Mouse (Mus musculus): ENCODE results near the gene Cntn6. TPM values are rescaled to one million over a fixed set of nuclear protein-coding genes. Genes with fewer than 3 reads are reported as not detected.

Gene Cntn6
- polyA plus RNA-seq, 1 experiment from 2014 or later = not detected

DNA sequence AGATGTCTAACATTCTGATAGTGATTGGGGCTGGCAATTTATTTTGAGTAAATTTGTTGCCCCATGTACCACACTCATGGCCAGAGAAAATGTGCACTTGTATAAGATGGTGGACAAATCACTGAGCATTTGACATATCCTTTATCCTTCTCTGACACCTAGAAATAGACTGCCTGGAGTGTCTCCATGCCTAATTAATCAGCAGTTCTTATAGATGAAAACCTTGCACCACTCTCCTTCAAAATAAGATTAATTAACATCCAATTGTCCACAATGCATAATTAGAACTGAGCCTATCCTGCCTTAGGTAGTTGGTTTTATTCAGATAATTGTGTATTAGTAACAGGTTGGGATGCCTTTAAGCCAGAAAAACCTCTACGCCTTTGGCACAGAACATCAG lies 236.0 kb downstream of the Cntn6 start:
- no peaks in the 10 kb centered on the region for H3K36me3 ChIP-seq (replicated peaks; ENCODE audit: insufficient read depth, low read length)
- no peak overlapping the region for H3K4me2 ChIP-seq (ENCODE audit: low read depth, low read length)
- DNase-seq = no peak
- no peak for ATAC-seq
- H3K4me1 ChIP-seq (ENCODE audit: insufficient read depth) = no peaks in the 10 kb centered on the region
- no peak overlapping the region for H3K4me3 ChIP-seq (ENCODE audit: low read depth, low read length)
- TF ChIP-seq EP300 (IDR thresholded peaks at IDR 0.05; ENCODE audit: low read depth) = no peak
- no peak for TF ChIP-seq CTCF (IDR thresholded peaks at IDR 0.05; ENCODE audit: low read depth)
- no peaks in the 10 kb centered on the region for H3K9me3 ChIP-seq (ENCODE audit: low read length)
- H3K27me3 ChIP-seq (ENCODE audit: insufficient read depth, low read length) = no peaks in the 10 kb centered on the region
- H3K9ac ChIP-seq (replicated peaks) = no peak overlapping the region
- H3K27ac ChIP-seq (ENCODE audit: low read depth) = no peak overlapping the region
- 80% methylated on average over 1 of the region's 1 CpGs for WGBS (ENCODE audit: insufficient replicate concordance)

DNA sequence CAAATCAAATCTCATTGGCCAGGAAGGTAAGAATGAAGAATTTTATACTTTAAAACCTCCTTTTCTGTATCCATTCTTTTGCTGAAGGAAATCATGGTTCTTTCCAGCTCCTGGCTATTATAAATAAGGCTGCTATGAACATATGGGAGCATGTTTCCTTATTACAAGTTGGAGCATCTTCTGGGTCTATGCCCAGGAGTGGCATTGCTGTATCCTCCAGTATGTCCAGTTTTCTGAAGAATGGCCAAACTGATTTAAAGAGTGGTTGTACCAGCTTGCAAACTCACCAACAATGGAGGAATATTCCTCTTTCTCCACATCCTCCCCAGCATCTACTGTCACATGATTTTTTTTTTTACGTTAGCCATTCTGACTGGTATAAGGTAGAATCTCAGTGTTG lies 241.7 kb downstream of the Cntn6 start:
- H3K36me3 ChIP-seq (replicated peaks; ENCODE audit: insufficient read depth, low read length) = no peaks in the 10 kb centered on the region
- H3K4me2 ChIP-seq (ENCODE audit: low read depth, low read length) = no peak overlapping the region
- no peak for ATAC-seq
- no peak overlapping the region for H3K4me3 ChIP-seq (ENCODE audit: low read depth, low read length)
- H3K9me3 ChIP-seq (ENCODE audit: low read length) = no peaks in the 10 kb centered on the region
- H3K27ac ChIP-seq (ENCODE audit: low read depth) = no peak overlapping the region
- DNase-seq = no peak
- no peaks in the 10 kb centered on the region for H3K4me1 ChIP-seq (ENCODE audit: insufficient read depth)
- TF ChIP-seq EP300 (IDR thresholded peaks at IDR 0.05; ENCODE audit: low read depth) (no peak), CTCF (IDR thresholded peaks at IDR 0.05; ENCODE audit: low read depth) (no peak)
- 74% methylated on average over 1 of the region's 1 CpGs for WGBS (ENCODE audit: insufficient replicate concordance)
- H3K9ac ChIP-seq (replicated peaks) = no peak overlapping the region
- no peaks in the 10 kb centered on the region for H3K27me3 ChIP-seq (ENCODE audit: insufficient read depth, low read length)

DNA sequence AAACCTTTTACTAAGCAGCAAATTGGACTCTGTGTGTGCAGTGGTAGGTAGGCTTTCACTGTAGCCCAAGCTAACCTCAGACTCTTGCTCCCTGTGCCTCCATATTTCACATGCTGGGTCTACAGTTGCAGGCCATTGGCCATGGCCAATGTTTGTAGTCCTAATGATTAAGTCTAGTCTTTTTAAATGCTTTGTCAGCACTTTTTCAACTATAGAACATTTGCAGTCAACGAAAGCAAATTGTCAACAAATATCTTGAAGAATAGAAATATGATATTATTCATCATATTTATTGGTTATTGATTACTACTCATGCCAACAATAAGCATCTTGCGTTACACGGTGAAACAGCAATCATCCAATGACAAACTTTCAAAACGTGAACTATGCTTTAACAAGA lies 246.4 kb downstream of the Cntn6 start:
- Histone ChIP-seq H3K4me2 (ENCODE audit: low read depth, low read length) (no peak overlapping the region), H3K4me3 (ENCODE audit: low read depth, low read length) (no peak overlapping the region), H3K36me3 (replicated peaks; ENCODE audit: insufficient read depth, low read length) (no peaks in the 10 kb centered on the region), H3K9ac (replicated peaks) (no peak overlapping the region), H3K27ac (ENCODE audit: low read depth) (no peak overlapping the region), H3K9me3 (ENCODE audit: low read length) (no peaks in the 10 kb centered on the region), H3K4me1 (ENCODE audit: insufficient read depth) (no peaks in the 10 kb centered on the region), H3K27me3 (ENCODE audit: insufficient read depth, low read length) (no peaks in the 10 kb centered on the region)
- DNase-seq = no peak
- no peak for ATAC-seq
- 79% methylated on average over 4 of the region's 4 CpGs for WGBS (ENCODE audit: insufficient replicate concordance)
- no peak for TF ChIP-seq CTCF (IDR thresholded peaks at IDR 0.05; ENCODE audit: low read depth)
- no peak for TF ChIP-seq EP300 (IDR thresholded peaks at IDR 0.05; ENCODE audit: low read depth)

DNA sequence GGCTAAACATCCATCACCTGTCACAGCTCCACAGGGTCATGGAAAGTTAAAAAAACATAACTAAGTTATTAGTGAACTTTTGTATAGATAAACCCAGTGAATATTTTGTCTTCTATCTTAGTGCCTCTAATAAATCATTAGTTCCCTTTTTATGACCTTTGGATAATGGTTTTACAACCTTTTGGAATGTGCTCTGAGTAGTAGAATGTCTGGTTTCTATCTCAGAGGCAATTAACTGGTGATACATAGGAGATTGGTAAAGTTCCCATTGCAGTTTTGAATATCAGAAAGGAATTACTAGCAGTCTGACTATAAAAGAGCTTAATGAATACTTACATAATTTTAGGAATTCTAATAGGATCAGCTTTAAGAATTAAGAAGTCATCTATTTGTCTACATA lies 265.5 kb downstream of the Cntn6 start:
- DNase-seq (no peak), ATAC-seq (no peak)
- Histone ChIP-seq H3K4me2 (ENCODE audit: low read depth, low read length) (no peak overlapping the region), H3K4me3 (ENCODE audit: low read depth, low read length) (no peak overlapping the region), H3K9me3 (ENCODE audit: low read length) (no peaks in the 10 kb centered on the region), H3K36me3 (replicated peaks; ENCODE audit: insufficient read depth, low read length) (no peaks in the 10 kb centered on the region), H3K4me1 (ENCODE audit: insufficient read depth) (no peaks in the 10 kb centered on the region), H3K27ac (ENCODE audit: low read depth) (no peak overlapping the region), H3K9ac (replicated peaks) (no peak overlapping the region), H3K27me3 (ENCODE audit: insufficient read depth, low read length) (no peaks in the 10 kb centered on the region)
- TF ChIP-seq EP300 (IDR thresholded peaks at IDR 0.05; ENCODE audit: low read depth) (no peak), CTCF (IDR thresholded peaks at IDR 0.05; ENCODE audit: low read depth) (no peak)

DNA sequence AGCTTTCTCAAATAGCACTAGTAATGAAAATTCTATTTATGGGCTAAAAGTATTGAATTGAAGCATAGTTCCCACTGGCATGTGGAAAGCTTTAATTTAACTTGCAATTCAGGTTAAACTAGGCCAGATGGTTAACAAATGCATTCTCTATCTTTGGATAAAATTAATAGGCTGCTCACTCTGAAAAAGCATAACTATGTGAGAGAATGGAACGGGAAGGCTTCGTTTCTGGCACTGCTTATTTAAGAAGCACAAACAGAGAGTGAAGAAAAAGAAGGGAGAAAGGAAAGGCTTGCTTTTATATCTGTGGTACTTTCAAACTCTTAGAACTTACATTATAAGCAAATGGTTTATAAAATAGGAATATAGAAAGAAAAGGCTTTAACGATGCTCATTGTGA lies 268.6 kb downstream of the Cntn6 start:
- H3K4me1 ChIP-seq (ENCODE audit: insufficient read depth) = no peaks in the 10 kb centered on the region
- H3K9ac ChIP-seq (replicated peaks) = no peak overlapping the region
- no peak overlapping the region for H3K27ac ChIP-seq (ENCODE audit: low read depth)
- DNase-seq (no peak), ATAC-seq (no peak)
- H3K9me3 ChIP-seq (ENCODE audit: low read length) = no peaks in the 10 kb centered on the region
- no peak overlapping the region for H3K4me3 ChIP-seq (ENCODE audit: low read depth, low read length)
- H3K36me3 ChIP-seq (replicated peaks; ENCODE audit: insufficient read depth, low read length) = no peaks in the 10 kb centered on the region
- WGBS (ENCODE audit: insufficient replicate concordance) = 83% methylated on average over 3 of the region's 3 CpGs
- TF ChIP-seq CTCF (IDR thresholded peaks at IDR 0.05; ENCODE audit: low read depth) (no peak), EP300 (IDR thresholded peaks at IDR 0.05; ENCODE audit: low read depth) (no peak)
- H3K4me2 ChIP-seq (ENCODE audit: low read depth, low read length) = no peak overlapping the region
- no peaks in the 10 kb centered on the region for H3K27me3 ChIP-seq (ENCODE audit: insufficient read depth, low read length)

DNA sequence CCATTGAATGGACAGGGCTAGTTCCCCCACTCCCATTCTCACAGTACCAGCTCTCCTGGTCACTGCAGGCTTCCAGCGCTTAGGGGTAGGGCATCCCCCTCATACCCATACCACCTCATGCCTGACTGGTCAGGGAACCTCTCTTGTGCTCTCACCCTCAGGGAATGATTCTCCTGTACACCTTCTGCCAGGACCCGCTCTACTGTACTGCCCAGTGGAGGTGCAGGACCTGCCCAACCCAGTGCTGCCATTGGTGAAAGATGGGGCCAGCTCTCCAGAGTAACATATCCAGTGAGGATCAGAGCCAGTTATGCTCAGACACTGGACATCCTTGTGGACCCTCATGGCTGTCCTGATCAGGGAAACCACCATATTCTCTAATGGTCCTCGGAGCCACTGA lies 291.3 kb downstream of the Cntn6 start:
- no peak overlapping the region for H3K4me3 ChIP-seq (ENCODE audit: low read depth, low read length)
- H3K27ac ChIP-seq (ENCODE audit: low read depth) = no peak overlapping the region
- H3K4me1 ChIP-seq (ENCODE audit: insufficient read depth) = no peaks in the 10 kb centered on the region
- no peak for ATAC-seq
- no peaks in the 10 kb centered on the region for H3K27me3 ChIP-seq (ENCODE audit: insufficient read depth, low read length)
- TF ChIP-seq CTCF (IDR thresholded peaks at IDR 0.05; ENCODE audit: low read depth) (no peak), EP300 (IDR thresholded peaks at IDR 0.05; ENCODE audit: low read depth) (no peak)
- DNase-seq = no peak
- H3K36me3 ChIP-seq (replicated peaks; ENCODE audit: insufficient read depth, low read length) = no peaks in the 10 kb centered on the region
- H3K4me2 ChIP-seq (ENCODE audit: low read depth, low read length) = no peak overlapping the region
- no peaks in the 10 kb centered on the region for H3K9me3 ChIP-seq (ENCODE audit: low read length)
- 73% methylated on average over 3 of the region's 3 CpGs for WGBS (ENCODE audit: insufficient replicate concordance)
- H3K9ac ChIP-seq (replicated peaks) = no peak overlapping the region

DNA sequence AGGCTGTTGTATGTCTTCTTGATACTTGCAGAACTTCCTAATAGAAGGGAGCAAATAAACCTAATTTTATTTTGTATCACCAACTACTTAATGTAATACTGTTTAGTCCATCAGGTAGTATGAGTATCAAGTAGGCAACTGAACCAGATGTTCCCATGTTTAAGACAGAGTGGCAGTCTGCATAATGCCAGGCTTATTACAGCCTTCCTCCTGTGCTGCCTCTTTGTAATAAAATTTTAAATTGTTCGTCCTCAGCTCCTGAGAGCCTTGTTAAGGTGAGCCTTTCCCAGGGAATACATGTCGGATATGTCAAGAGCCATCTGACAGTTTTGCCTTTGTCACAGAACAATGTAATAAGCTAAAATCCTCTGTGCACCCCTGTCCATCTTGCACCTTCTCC lies 294.9 kb downstream of the Cntn6 start:
- Histone ChIP-seq H3K4me3 (ENCODE audit: low read depth, low read length) (no peak overlapping the region), H3K9ac (replicated peaks) (no peak overlapping the region), H3K36me3 (replicated peaks; ENCODE audit: insufficient read depth, low read length) (no peaks in the 10 kb centered on the region), H3K4me2 (ENCODE audit: low read depth, low read length) (no peak overlapping the region), H3K4me1 (ENCODE audit: insufficient read depth) (no peaks in the 10 kb centered on the region), H3K27me3 (ENCODE audit: insufficient read depth, low read length) (no peaks in the 10 kb centered on the region), H3K27ac (ENCODE audit: low read depth) (no peak overlapping the region), H3K9me3 (ENCODE audit: low read length) (no peaks in the 10 kb centered on the region)
- ATAC-seq (no peak), DNase-seq (no peak)
- 59% methylated on average over 2 of the region's 2 CpGs for WGBS (ENCODE audit: insufficient replicate concordance)
- no peak for TF ChIP-seq EP300 (IDR thresholded peaks at IDR 0.05; ENCODE audit: low read depth)
- TF ChIP-seq CTCF (IDR thresholded peaks at IDR 0.05; ENCODE audit: low read depth) = no peak

Data from liver, postnatal 0 days (tissue).